Mouse (Mus musculus): ENCODE data around the gene Sowaha. TPM values are rescaled to one million over a fixed set of nuclear protein-coding genes. Genes with fewer than 3 reads are reported as not detected.

Gene Sowaha
- polyA plus RNA-seq, 1 experiment: not detected

DNA sequence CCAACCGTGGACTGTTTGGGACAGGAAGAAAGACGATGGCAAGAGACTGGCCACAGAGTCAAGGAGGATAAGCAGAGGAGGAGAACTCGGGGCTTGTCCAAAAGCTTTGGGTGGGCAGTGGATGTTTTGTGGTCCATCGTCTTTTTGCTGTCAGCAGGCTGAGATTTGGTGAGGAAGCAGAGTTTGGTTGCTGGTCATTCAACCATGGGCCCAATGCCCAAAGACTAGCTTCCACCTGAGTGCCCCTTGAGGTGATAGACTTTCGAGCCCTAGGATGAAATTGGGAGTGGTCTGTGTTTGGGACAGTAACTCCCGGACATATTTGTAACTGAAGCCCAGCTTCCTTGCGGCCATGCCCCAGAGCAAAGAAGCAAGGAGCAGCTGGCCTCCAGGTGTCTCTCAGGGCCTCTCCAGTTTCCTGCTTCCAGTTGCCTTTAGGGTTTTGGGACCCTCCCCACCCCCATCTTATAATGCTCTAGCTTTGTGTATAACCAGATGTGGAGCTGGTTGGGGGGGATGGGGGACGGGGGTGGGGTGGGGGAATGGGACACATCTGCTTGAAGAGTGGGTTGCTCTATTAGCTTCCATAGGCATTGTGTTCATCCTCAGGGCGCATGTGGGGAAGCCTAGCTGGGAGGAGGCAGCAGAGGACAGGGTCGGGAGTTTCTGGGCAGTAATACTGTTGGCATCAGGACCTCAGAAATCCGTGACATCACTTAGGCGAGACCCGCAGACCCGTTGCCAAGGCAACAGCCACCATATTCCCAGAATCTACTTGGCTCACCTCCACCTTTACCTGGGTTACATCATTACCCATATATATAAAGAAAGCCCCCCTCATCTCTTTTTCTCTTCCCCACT is 43.7 kb upstream of the Sowaha start:
- Histone ChIP-seq H3ac (ENCODE audit: control insufficient read depth, insufficient read length, low read depth) (no peak overlapping the region), H3K4me3 (ENCODE audit: insufficient read depth, poor library complexity, severe bottlenecking) (no peak overlapping the region), H3K79me3 (ENCODE audit: low read depth) (peaks cover 72% of the 10 kb centered on the region), H3K79me2 (ENCODE audit: control insufficient read depth, insufficient read depth) (peaks cover 90% of the 10 kb centered on the region), H3K27me3 (ENCODE audit: control insufficient read depth, insufficient read depth, insufficient read length) (no peaks in the 10 kb centered on the region), H3K36me3 (ENCODE audit: control insufficient read depth, insufficient read depth) (peaks cover 7% of the 10 kb centered on the region)
- TF ChIP-seq CEBPB (IDR thresholded peaks at IDR 0.05; ENCODE audit: low read depth): no peak
- no peak for TF ChIP-seq MYOD1 (IDR thresholded peaks at IDR 0.05; ENCODE audit: control insufficient read depth, insufficient read length, low read depth)
- no peak for TF ChIP-seq CTCF (IDR thresholded peaks at IDR 0.05; ENCODE audit: control insufficient read depth, insufficient read depth, insufficient read length)
- TF ChIP-seq FOSL1 (IDR thresholded peaks at IDR 0.05; ENCODE audit: insufficient read depth, low read length, poor library complexity, severe bottlenecking): no peak
- no peak for TF ChIP-seq MYOG (IDR thresholded peaks at IDR 0.05; ENCODE audit: control insufficient read depth, extremely low read depth, insufficient read length)
- no peak for TF ChIP-seq MAX (IDR thresholded peaks at IDR 0.05)
- TF ChIP-seq USF1 (IDR thresholded peaks at IDR 0.05; ENCODE audit: low read depth): no peak

GRCm38 (mm10) chr11:53522930-53523329 is 42.9 kb upstream of the Sowaha start:
- Histone ChIP-seq H3ac (ENCODE audit: control insufficient read depth, insufficient read length, low read depth) (no peak overlapping the region), H3K79me2 (ENCODE audit: control insufficient read depth, insufficient read depth) (peaks cover 81% of the 10 kb centered on the region), H3K27me3 (ENCODE audit: control insufficient read depth, insufficient read depth, insufficient read length) (no peaks in the 10 kb centered on the region), H3K36me3 (ENCODE audit: control insufficient read depth, insufficient read depth) (peaks cover 7% of the 10 kb centered on the region), H3K79me3 (ENCODE audit: low read depth) (peaks cover 66% of the 10 kb centered on the region), H3K4me3 (ENCODE audit: insufficient read depth, poor library complexity, severe bottlenecking) (no peak overlapping the region)
- TF ChIP-seq MYOD1 (IDR thresholded peaks at IDR 0.05; ENCODE audit: control insufficient read depth, insufficient read length, low read depth) (no peak), FOSL1 (IDR thresholded peaks at IDR 0.05; ENCODE audit: insufficient read depth, low read length, poor library complexity, severe bottlenecking) (no peak), CTCF (IDR thresholded peaks at IDR 0.05; ENCODE audit: control insufficient read depth, insufficient read depth, insufficient read length) (no peak), CEBPB (IDR thresholded peaks at IDR 0.05; ENCODE audit: low read depth) (no peak), MYOG (IDR thresholded peaks at IDR 0.05; ENCODE audit: control insufficient read depth, extremely low read depth, insufficient read length) (no peak), USF1 (IDR thresholded peaks at IDR 0.05; ENCODE audit: low read depth) (no peak), MAX (IDR thresholded peaks at IDR 0.05) (no peak)

- peaks cover 61% of the 10 kb centered on the region for H3K79me3 ChIP-seq (ENCODE audit: low read depth)
- peaks cover 76% of the 10 kb centered on the region for H3K79me2 ChIP-seq (ENCODE audit: control insufficient read depth, insufficient read depth)
- TF ChIP-seq CTCF (IDR thresholded peaks at IDR 0.05; ENCODE audit: control insufficient read depth, insufficient read depth, insufficient read length): no peak
- no peak for TF ChIP-seq FOSL1 (IDR thresholded peaks at IDR 0.05; ENCODE audit: insufficient read depth, low read length, poor library complexity, severe bottlenecking)
- TF ChIP-seq USF1 (IDR thresholded peaks at IDR 0.05; ENCODE audit: low read depth): no peak
- no peak for TF ChIP-seq MAX (IDR thresholded peaks at IDR 0.05)
- peaks cover 7% of the 10 kb centered on the region for H3K36me3 ChIP-seq (ENCODE audit: control insufficient read depth, insufficient read depth)
- H3K4me3 ChIP-seq (ENCODE audit: insufficient read depth, poor library complexity, severe bottlenecking): no peak overlapping the region
- H3ac ChIP-seq (ENCODE audit: control insufficient read depth, insufficient read length, low read depth): no peak overlapping the region
- no peaks in the 10 kb centered on the region for H3K27me3 ChIP-seq (ENCODE audit: control insufficient read depth, insufficient read depth, insufficient read length)
These were observed 42.3 kb upstream of the Sowaha start for GRCm38 (mm10) chr11:53522362-53522761.

DNA sequence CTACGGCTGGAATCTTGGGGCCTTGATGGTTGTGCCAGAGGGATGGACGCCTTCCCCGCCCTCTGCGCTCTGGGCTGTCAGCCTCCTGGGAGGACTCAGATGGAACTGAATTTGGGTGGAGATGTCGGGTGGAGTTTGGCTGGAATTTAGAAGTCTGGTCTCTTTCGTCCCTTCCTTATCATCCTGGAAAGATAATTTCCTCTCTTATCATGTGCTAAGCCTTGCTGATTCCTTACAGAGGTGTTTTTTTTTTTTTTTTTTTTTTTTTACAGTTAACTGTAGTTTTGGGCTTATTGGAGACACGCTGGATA is 41.7 kb upstream of the Sowaha start:
- H3K4me3 ChIP-seq (ENCODE audit: insufficient read depth, poor library complexity, severe bottlenecking): no peak overlapping the region
- no peaks in the 10 kb centered on the region for H3K27me3 ChIP-seq (ENCODE audit: control insufficient read depth, insufficient read depth, insufficient read length)
- H3K79me3 ChIP-seq (ENCODE audit: low read depth): peaks cover 57% of the 10 kb centered on the region

DNA sequence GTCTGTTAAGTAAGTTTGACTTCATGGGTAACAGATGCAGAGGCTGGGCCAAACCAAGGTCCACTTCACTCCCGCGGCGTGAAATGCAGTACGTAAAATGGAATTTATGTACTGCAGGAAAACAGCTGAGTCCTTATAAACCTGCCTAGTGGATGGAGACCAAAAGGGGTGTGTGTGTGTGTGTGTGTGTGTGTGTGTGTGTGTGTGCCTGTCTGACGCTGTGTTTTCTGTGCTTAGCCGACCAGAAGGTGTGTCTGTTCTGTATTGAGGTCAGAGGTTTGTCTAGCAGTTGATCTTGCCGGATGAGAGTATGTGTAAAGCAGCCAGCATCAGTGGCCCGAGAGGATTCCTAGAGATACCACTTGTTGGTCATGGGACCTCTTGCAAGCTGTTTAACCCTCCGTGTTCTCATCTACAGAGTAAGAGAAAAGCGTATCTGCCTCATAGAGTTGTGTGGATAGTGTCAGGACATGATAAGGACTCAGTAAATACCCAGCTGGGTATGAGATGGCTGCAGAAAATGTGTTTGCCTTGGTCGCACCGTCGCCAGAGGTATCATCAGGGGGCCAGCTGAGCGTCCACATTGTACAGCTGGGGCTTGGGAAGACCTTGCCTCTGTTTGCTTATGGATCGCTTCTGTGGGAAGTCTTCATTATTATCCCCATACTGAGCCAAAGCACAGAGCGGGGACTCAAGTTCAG is 41.2 kb upstream of the Sowaha start:
- no peak for TF ChIP-seq MAX (IDR thresholded peaks at IDR 0.05)
- TF ChIP-seq CEBPB (IDR thresholded peaks at IDR 0.05; ENCODE audit: low read depth): no peak
- TF ChIP-seq USF1 (IDR thresholded peaks at IDR 0.05; ENCODE audit: low read depth): no peak
- Histone ChIP-seq H3K4me3 (ENCODE audit: insufficient read depth, poor library complexity, severe bottlenecking) (peak overlapping the region; percentile 65), H3K79me2 (ENCODE audit: control insufficient read depth, insufficient read depth) (peaks cover 65% of the 10 kb centered on the region), H3K36me3 (ENCODE audit: control insufficient read depth, insufficient read depth) (peaks cover 7% of the 10 kb centered on the region), H3ac (ENCODE audit: control insufficient read depth, insufficient read length, low read depth) (peak overlapping the region; percentile 24), H3K79me3 (ENCODE audit: low read depth) (peaks cover 53% of the 10 kb centered on the region), H3K27me3 (ENCODE audit: control insufficient read depth, insufficient read depth, insufficient read length) (no peaks in the 10 kb centered on the region)

More for the DNA sequence above, 41.7 kb upstream of the Sowaha start:
- no peak overlapping the region for H3ac ChIP-seq (ENCODE audit: control insufficient read depth, insufficient read length, low read depth)
- H3K79me2 ChIP-seq (ENCODE audit: control insufficient read depth, insufficient read depth): peaks cover 70% of the 10 kb centered on the region
- peaks cover 7% of the 10 kb centered on the region for H3K36me3 ChIP-seq (ENCODE audit: control insufficient read depth, insufficient read depth)
- no peak for TF ChIP-seq CEBPB (IDR thresholded peaks at IDR 0.05; ENCODE audit: low read depth)
- TF ChIP-seq FOSL1 (IDR thresholded peaks at IDR 0.05; ENCODE audit: insufficient read depth, low read length, poor library complexity, severe bottlenecking): no peak
- no peak for TF ChIP-seq MYOG (IDR thresholded peaks at IDR 0.05; ENCODE audit: control insufficient read depth, extremely low read depth, insufficient read length)
- TF ChIP-seq USF1 (IDR thresholded peaks at IDR 0.05; ENCODE audit: low read depth): no peak
- no peak for TF ChIP-seq MYOD1 (IDR thresholded peaks at IDR 0.05; ENCODE audit: control insufficient read depth, insufficient read length, low read depth)
- no peak for TF ChIP-seq CTCF (IDR thresholded peaks at IDR 0.05; ENCODE audit: control insufficient read depth, insufficient read depth, insufficient read length)
- no peak for TF ChIP-seq MAX (IDR thresholded peaks at IDR 0.05)

Measured in C2C12 (cell line).